In genomic region chr7:139746803-139747202, GRCm38 (mm10) we compare ENCODE assay signal across 9 mouse cellular contexts.
DNase-seq lines count a peak whose midpoint lies in the region; ATAC-seq and TF ChIP-seq lines count a peak whose summit lies in the region.
"Had no signal": no experiment of that assay in that cellular context is flagged by ENCODE, and none has a peak within 500 bp of the region (broad histone marks: within the 10 kb centered on the region; RNA-seq: fewer than 3 reads in every experiment).

No protein-coding gene starts in this region.

- 29% methylated on average over 1 of the region's 1 CpGs for WGBS in liver, postnatal 0 days (ENCODE audit: insufficient replicate concordance)

- no peaks in the 10 kb centered on the region for H3K9me3 ChIP-seq in liver, postnatal 0 days (ENCODE audit: low read length)
- H3K9me3 ChIP-seq: embryonic facial prominence, embryonic 15.5 days had no signal

- no peak overlapping the region for H3K4me3 ChIP-seq in liver, postnatal 0 days (ENCODE audit: low read depth, low read length)
- H3K4me3 ChIP-seq: embryonic facial prominence, embryonic 15.5 days had no signal

- H3K4me2 ChIP-seq in liver, postnatal 0 days (ENCODE audit: low read depth, low read length) = no peak overlapping the region
- H3K4me2 ChIP-seq: embryonic facial prominence, embryonic 15.5 days had no signal

- intact Hi-C loops in left cerebral cortex, postnatal 14 days (cut with DNase I) = no loop called here

- no peaks in the 10 kb centered on the region for H3K36me3 ChIP-seq in liver, postnatal 0 days (replicated peaks; ENCODE audit: insufficient read depth, low read length)
- H3K36me3 ChIP-seq: embryonic facial prominence, embryonic 15.5 days had no signal

- TF ChIP-seq EP300 in liver, postnatal 0 days (IDR thresholded peaks at IDR 0.05; ENCODE audit: low read depth) = no peak

- no peaks in the 10 kb centered on the region for H3K4me1 ChIP-seq in liver, postnatal 0 days (ENCODE audit: insufficient read depth)

- no peak overlapping the region for H3K27ac ChIP-seq in liver, postnatal 0 days (ENCODE audit: low read depth)
- H3K27ac ChIP-seq: embryonic facial prominence, embryonic 15.5 days had no signal

- H3K9ac ChIP-seq in liver, postnatal 0 days (replicated peaks) = no peak overlapping the region
- H3K9ac ChIP-seq: embryonic facial prominence, embryonic 15.5 days had no signal

- peak; percentile 21 for DNase-seq in adrenal gland, postnatal 14 days
- no peak for DNase-seq in adrenal gland, postnatal 4 days (ENCODE audit: low spot score in 2 of 2)
- peak; percentile 47 to 64 for DNase-seq in left cerebral cortex, postnatal 14 days (ENCODE audit: low spot score in 2 of 2)
- DNase-seq in left cerebral cortex, adult 11 months (ENCODE audit: low spot score) = no peak
- DNase-seq in c-Kit-positive CD71-positive TER-119-positive erythroid progenitor cells, embryonic 14.5 days (ENCODE audit: low spot score) = peak; percentile 9
- peak; percentile 27 for DNase-seq in liver, postnatal 0 days
- DNase-seq in thymus, postnatal 4 days = peak; percentile 80

- ATAC-seq in liver, postnatal 0 days = no peak
- no peak for ATAC-seq in inflammation-experienced regulatory T-cells, adult 6 months

- no peaks in the 10 kb centered on the region for H3K27me3 ChIP-seq in liver, postnatal 0 days (ENCODE audit: insufficient read depth, low read length)
- H3K27me3 ChIP-seq: embryonic facial prominence, embryonic 15.5 days had no signal

- TF ChIP-seq CTCF in liver, postnatal 0 days (IDR thresholded peaks at IDR 0.05; ENCODE audit: low read depth) = peak; percentile 52

Comparison
In these comparisons a context has a peak if more than half of its experiments do, and no peak if none do; other contexts are left out.
1. DNase-seq: peak in adrenal gland, postnatal 14 days (single experiment), left cerebral cortex, postnatal 14 days (2 of 2), c-Kit-positive CD71-positive TER-119-positive erythroid progenitor cells, embryonic 14.5 days (single experiment), liver, postnatal 0 days (single experiment) and thymus, postnatal 4 days (single experiment); none in adrenal gland, postnatal 4 days (0 of 2) and left cerebral cortex, adult 11 months (single experiment).